Mouse (Mus musculus) cerebellum, postnatal 14 days (tissue): ENCODE measurements at regions not wholly inside any gene's neighbourhood (a gene's known extent, or its start where the extent isn't known, plus 50 kb on each side); places are given as distances from the start of the nearest gene placed in this dataset.
A peak's percentile ranks its signal among the peaks of the same experiment; 100 is the strongest.

Source experiments
- DNase-seq, 2 experiments: peaks; one replicate each; pipeline ENCODE4 v3.0.0; 2021; ENCODE audit warnings: mixed read lengths in 2 of 2

GRCm38 (mm10) chr13:44207400-44208005 lies 422.9 kb downstream of the Cd83 start:
- DNase-seq, result no peak

- DNase-seq, result peak in 1 of 2 experiments; percentile 51
Measured at GRCm38 (mm10) chr13:44209036-44209435, 424.5 kb downstream of the Cd83 start.

GRCm38 (mm10) chr13:44210123-44210522 lies 425.5 kb downstream of the Cd83 start:
- DNase-seq, result no peak

- peak; percentile 25 to 51 for DNase-seq
Measured at GRCm38 (mm10) chr13:44212356-44212755, 427.8 kb downstream of the Cd83 start.

- DNase-seq, result peak; percentile 77 to 81
Measured at GRCm38 (mm10) chr13:44212936-44213335, 428.4 kb downstream of the Cd83 start.

- no peak for DNase-seq
Measured at GRCm38 (mm10) chr13:44218266-44218665, 433.7 kb downstream of the Cd83 start.

GRCm38 (mm10) chr13:44221721-44222120 lies 437.1 kb downstream of the Cd83 start:
- peak; percentile 53 to 60 for DNase-seq

- peak; percentile 53 to 56 for DNase-seq
Measured at GRCm38 (mm10) chr13:44222335-44222734, 437.8 kb downstream of the Cd83 start.

GRCm38 (mm10) chr13:44227706-44228459 lies 443.3 kb downstream of the Cd83 start:
- peak; percentile 58 to 69 for DNase-seq

- peak in 1 of 2 experiments; percentile 39 for DNase-seq
Measured at GRCm38 (mm10) chr13:44228540-44229135, 444.1 kb downstream of the Cd83 start.

GRCm38 (mm10) chr13:44229136-44229611 lies 444.6 kb downstream of the Cd83 start:
- DNase-seq, result no peak

GRCm38 (mm10) chr13:44231403-44231802 lies 446.8 kb downstream of the Cd83 start:
- peak; percentile 56 to 68 for DNase-seq

- DNase-seq, result no peak
Measured at GRCm38 (mm10) chr13:44231868-44232715, 447.5 kb downstream of the Cd83 start.

GRCm38 (mm10) chr13:44232716-44233051 lies 448.1 kb downstream of the Cd83 start:
- no peak for DNase-seq

- no peak for DNase-seq
Measured at GRCm38 (mm10) chr13:44234241-44234640, 449.7 kb downstream of the Cd83 start.

- DNase-seq, result no peak
Measured at GRCm38 (mm10) chr13:44235236-44235635, 450.7 kb downstream of the Cd83 start.

- no peak for DNase-seq
Measured at GRCm38 (mm10) chr13:44235941-44236340, 451.4 kb downstream of the Cd83 start.

GRCm38 (mm10) chr13:44238308-44238707 lies 453.7 kb downstream of the Cd83 start:
- DNase-seq, result peak; percentile 87 to 90

GRCm38 (mm10) chr13:44243211-44243610 lies 458.6 kb downstream of the Cd83 start:
- DNase-seq, result no peak

GRCm38 (mm10) chr13:44246714-44247251 lies 462.2 kb downstream of the Cd83 start:
- no peak for DNase-seq

GRCm38 (mm10) chr13:44247861-44248260 lies 463.3 kb downstream of the Cd83 start:
- DNase-seq, result no peak

- DNase-seq, result no peak
Measured at GRCm38 (mm10) chr13:44248401-44248800, 463.8 kb downstream of the Cd83 start.

- no peak for DNase-seq
Measured at GRCm38 (mm10) chr13:44249119-44249518, 464.5 kb downstream of the Cd83 start.
